Mouse (Mus musculus): ENCODE results near the gene Ephx1.
A peak's percentile ranks its signal among the peaks of the same experiment; 100 is the strongest.
"Not testable (repeated sequence)": the region's sequence is repeated elsewhere in the genome, so short reads cannot be mapped to it uniquely, and the experiment has no call there.

The Ephx1 gene

GRCm38 (mm10) chr1:181012416-181012815, 8.3 kb downstream of the Ephx1 start:
- DNase-seq, result no peak

- DNase-seq, result no peak
Observed at GRCm38 (mm10) chr1:181011601-181012000, 9.1 kb downstream of the Ephx1 start.

- DNase-seq, result no peak
Observed at GRCm38 (mm10) chr1:181010171-181010932, 10.4 kb downstream of the Ephx1 start.

- peak; percentile 71 to 80 for DNase-seq
Observed at GRCm38 (mm10) chr1:181009754-181010153, 10.9 kb downstream of the Ephx1 start.

- no peak for DNase-seq
Observed at GRCm38 (mm10) chr1:181009011-181009590, 11.6 kb downstream of the Ephx1 start.

- peak; percentile 75 to 80 for DNase-seq
Observed at GRCm38 (mm10) chr1:181008266-181008665, 12.4 kb downstream of the Ephx1 start.

GRCm38 (mm10) chr1:181007831-181008230, 12.9 kb downstream of the Ephx1 start:
- no peak for DNase-seq

- no peak for DNase-seq
Observed at GRCm38 (mm10) chr1:181005331-181005730, 15.4 kb downstream of the Ephx1 start.

- no peak for DNase-seq
Observed at GRCm38 (mm10) chr1:181003790-181004189, 16.9 kb downstream of the Ephx1 start.

GRCm38 (mm10) chr1:181001621-181002020, 19.1 kb downstream of the Ephx1 start:
- no peak for DNase-seq

GRCm38 (mm10) chr1:181001217-181001616, 19.5 kb downstream of the Ephx1 start:
- DNase-seq, result no peak

GRCm38 (mm10) chr1:181000501-181001092, 20.1 kb downstream of the Ephx1 start:
- no peak for DNase-seq

- DNase-seq, result peak in 1 of 2 experiments; percentile 62
Observed at GRCm38 (mm10) chr1:180992142-180992541, 28.6 kb downstream of the Ephx1 start.

- no peak for DNase-seq
Observed at GRCm38 (mm10) chr1:180990671-180991070, 30.0 kb downstream of the Ephx1 start.

GRCm38 (mm10) chr1:180987759-180988158, 32.9 kb downstream of the Ephx1 start:
- DNase-seq, result peak; percentile 60 to 72

GRCm38 (mm10) chr1:180986701-180987100, 34.0 kb downstream of the Ephx1 start:
- no peak for DNase-seq

- not testable (repeated sequence) for DNase-seq
Observed at GRCm38 (mm10) chr1:180981298-180982046, 39.2 kb downstream of the Ephx1 start.

GRCm38 (mm10) chr1:180980464-180980863, 40.2 kb downstream of the Ephx1 start:
- no peak for DNase-seq

GRCm38 (mm10) chr1:180979484-180980251, 41.0 kb downstream of the Ephx1 start:
- peak in 1 of 2 experiments; percentile 50 for DNase-seq

- peak in 1 of 2 experiments; percentile 41 for DNase-seq
Observed at GRCm38 (mm10) chr1:180976110-180976679, 44.5 kb downstream of the Ephx1 start.

GRCm38 (mm10) chr1:180974126-180974746, 46.5 kb downstream of the Ephx1 start:
- DNase-seq, result peak in 1 of 2 experiments; percentile 48

Data from lung, adult 18-20 months (tissue).